Mouse (Mus musculus): ENCODE results near the gene Gm45837.

DNA sequence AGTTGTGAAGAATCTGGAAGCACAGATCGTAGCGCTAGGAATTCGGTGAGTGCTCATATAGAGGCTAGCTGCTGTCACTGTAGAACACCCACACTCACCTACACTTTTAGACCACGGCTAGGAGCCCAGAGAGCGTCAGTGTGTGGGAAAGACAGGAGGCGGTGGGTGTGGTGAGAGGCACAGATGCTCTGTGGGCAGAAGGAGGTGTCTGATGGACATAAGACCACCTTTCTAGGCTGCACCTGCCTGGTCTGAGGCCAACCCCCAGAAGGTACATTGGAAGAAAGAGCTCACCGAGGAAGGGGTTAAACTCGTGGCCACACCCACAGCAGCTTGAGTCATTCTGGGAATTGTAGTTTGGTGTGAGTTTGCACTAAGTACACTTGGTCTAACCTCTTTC, 16.0 kb downstream of the Gm45837 start:
- no peak for TF ChIP-seq CTCF (conservative IDR thresholded peaks at IDR 0.05; ENCODE audit: insufficient read depth, insufficient read length, low read depth, low read length)
- TF ChIP-seq POLR2A (IDR thresholded peaks at IDR 0.05; ENCODE audit: low read depth, low read length), result no peak

Measured in kidney, adult 2 months (tissue).